Mouse (Mus musculus) monocyte, adult 2 months (primary cell): ENCODE results near the gene Dkkl1.
"Not testable (repeated sequence)": the region's sequence is repeated elsewhere in the genome, so short reads cannot be mapped to it uniquely, and the experiment has no call there.

Experiments used
- DNase-seq, 2 experiments: peaks; one replicate each; pipeline ENCODE4 v3.0.0; 2022; ENCODE audit warnings: low spot score in 2 of 2, low read depth in 1 of 2

The Dkkl1 gene

DNA sequence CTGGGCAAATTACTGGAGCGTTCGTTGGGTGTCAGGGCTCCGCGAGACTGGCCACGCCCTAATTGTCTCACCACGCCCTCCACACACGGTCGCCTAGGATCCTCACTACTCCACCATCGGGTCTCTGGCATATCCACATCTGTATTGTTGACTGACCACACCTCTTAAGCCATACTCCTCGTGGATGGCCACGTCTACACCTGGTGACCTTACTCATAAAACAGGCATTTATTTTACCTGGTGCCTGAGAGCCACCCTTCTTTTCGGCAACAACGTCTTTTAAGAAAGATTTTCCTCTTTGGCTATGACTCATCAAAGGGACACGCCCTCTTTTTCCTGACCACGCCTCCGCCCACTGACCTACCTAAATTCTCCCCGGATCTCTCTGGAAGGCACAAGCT is at the start of gene Dkkl1:
Gene Dkkl1 (minus strand): TSS at position 297 of the 401 bp plus-strand sequence.
- no peak for DNase-seq

DNA sequence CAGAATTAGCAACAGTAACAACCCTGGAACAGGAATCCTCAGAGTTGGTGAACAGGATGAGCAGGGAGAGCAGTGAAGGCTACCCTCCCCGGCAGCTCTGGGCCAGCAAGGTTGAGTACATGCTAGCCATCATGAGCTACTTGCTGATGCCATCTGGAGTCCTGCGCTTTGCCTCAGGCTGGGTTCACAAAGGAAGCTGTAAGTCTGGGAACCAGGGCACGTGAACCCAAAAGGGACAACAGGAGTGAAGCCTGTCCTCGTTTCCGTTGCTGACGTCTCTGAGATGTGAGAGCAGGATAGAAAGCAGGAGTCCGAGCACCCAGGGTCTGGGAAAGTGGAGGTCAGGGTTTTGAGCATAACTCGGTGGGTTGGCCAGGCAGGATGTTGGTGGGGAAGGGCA is 47.3 kb upstream of the Dkkl1 start:
- no peak for DNase-seq

DNA sequence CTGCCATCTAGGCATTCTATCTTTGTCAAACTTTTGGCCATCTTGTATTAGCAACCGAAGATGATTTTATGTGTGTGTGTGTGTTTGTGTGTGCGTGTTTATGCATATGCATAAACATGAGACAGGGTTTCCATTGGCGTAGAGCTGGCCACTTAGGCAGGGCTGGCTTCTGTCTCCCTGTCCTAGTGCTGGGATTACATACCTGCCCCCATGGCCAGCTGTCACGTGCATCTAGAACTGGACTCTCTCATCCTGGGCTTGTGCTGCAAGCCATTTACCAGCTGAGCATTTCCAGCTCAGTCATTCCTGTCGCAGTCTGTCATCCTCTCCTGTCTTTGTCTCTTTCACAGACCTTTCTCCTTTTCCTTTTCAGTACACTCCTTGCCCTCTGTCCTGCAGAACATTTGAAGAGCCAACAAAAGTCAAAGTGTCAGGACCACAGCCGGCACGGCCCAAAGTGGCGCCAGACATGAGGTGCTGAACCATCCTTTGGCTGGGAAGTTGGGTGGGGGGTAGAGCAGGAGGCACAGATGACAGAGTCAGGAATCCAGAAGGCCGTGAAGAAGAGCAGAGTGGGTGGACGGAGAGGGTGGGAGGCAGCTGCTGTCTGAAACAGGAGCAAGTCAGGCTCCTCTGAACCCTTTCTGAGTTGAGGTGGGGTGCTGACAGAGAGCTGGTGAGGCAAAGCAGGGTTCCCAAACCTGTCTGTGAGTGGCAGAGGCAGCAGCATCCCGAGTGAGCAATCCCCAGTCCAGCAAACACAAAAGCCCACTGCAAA is 45.3 kb upstream of the Dkkl1 start:
- DNase-seq: no peak

DNA sequence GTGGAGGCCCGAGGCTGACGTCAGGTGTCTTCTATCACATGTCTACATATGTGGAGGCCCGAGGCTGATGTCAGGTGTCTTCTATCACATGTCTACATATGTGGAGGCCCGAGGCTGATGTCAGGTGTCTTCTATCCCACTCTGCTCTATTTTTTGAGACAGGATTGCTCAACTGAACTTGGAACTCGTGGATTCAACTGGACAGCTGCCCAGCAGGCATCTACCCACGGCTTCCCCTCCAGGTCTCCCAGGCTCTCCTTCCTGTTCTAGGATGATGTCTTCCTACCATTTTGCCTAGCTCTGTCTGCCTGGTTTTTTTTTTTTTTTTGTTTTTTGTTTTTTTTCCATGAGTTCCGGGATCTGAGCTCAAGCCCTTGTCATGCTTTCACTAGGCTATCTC is 43.9 kb upstream of the Dkkl1 start:
- DNase-seq: not testable (repeated sequence)

DNA sequence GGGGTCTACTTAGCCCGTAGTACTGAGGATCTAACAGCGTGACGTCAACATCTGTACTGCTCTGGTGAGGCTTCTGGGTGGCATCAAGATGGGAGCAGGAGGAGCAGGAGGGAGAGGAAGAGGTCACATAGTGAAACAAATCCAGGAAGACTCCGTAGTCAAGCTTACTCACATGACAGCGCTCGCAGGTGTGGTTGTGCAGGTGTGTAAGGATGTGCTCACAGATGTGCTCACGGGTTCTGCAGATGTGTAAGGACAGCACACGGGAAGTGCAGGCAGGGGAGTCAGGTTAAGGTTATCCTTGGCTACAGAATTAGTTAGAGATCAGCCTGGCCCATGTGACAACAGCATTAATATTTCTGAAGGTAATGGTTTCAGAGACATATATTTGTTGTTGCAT is 41.9 kb upstream of the Dkkl1 start:
- no peak for DNase-seq

DNA sequence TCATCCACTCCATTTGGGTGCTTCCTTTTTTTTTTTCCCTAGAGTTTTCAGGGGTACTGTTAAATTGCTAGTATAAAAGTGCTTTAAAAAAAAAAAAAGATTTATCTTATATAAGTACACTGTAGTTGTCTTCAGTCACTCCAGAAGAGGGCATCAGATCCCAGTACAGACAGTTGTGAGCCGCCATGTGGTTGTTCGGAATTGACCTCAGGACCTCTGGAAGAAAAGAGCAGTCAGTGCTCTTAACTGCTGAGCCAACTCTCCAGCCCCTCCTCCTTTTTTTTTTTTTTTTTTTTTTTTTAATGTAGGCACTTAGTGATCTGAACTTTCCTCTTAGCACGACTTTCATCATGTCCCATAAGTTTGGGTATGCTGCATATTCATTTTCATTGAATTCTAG is 35.7 kb upstream of the Dkkl1 start:
- no peak for DNase-seq

DNA sequence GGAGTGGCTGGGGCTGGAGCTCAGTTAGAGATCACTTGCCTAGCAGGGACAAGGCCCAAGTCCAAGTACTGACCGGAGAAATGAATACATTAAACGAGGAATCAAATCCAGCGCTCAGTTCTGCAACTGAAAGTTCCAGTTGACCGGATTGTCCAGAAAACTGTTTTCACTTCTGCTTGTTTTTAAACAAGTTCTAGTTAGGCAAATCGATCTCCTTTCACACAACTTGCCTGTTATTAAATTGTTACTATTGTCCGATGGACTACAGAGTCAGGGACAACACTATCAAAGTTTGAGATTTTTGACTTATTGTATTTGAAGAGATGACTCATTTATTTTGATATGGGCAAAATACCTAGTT is 29.4 kb upstream of the Dkkl1 start:
- DNase-seq: no peak

DNA sequence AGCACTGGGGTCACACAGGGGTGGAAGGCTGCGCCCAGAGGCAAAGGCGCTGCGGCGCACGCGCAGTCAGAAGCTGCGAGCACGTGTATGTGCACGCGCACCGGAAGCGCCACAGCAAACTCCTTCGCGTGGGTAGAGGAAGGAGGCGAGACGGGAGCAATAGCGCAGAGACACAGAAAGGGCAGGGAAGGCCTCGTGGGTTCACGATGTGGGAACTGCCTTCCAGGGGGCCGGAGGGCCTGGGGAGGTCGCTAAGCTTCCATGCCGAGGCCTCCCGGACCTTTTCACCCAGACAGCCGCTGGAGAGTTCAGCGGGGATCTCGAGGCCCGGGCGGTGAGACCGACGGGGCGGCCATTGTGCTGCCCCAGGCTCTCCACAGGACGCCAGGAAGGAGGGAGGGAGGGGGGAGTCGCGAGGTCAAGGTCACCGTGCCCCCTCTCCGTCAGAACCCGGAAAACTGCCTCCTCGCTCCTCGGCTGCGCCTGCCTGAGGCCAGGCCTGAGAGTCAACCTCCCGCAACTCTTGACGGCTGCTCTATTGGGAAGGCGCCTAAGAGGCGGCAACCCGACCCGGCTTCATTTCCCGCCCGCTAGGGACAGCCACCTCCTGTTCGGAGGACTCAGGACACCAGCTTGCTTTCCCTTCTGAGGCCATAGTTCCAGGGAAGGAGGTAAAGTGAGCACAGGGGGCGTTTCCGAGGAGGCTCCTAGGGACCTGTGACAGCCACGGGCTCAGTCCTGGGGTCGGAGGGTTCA is 28.9 kb upstream of the Dkkl1 start, which contains the start of gene Slc6a16:
Gene Slc6a16 (plus strand): TSS at position 453 of the 756 bp plus-strand sequence.
- DNase-seq: no peak

DNA sequence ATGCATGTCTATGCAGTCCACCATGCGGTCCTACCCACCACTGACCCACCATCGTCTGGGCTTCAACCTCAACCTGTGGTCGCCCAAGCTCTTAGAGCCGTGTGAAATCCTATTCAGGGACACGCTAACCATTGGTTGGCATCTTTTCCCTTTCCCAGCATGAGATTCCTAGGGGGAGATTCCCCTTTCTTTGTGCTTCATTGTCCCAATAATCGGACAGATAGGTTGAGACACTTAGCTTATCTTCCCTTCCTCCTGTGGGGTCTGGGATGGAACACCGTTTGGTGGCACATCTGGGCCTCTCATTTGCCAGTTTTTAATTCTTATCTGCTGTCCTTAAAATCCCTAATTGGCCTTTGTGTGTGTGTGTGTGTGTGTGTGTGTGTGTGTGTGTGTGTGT is 28.2 kb upstream of the Dkkl1 start:
- no peak for DNase-seq

DNA sequence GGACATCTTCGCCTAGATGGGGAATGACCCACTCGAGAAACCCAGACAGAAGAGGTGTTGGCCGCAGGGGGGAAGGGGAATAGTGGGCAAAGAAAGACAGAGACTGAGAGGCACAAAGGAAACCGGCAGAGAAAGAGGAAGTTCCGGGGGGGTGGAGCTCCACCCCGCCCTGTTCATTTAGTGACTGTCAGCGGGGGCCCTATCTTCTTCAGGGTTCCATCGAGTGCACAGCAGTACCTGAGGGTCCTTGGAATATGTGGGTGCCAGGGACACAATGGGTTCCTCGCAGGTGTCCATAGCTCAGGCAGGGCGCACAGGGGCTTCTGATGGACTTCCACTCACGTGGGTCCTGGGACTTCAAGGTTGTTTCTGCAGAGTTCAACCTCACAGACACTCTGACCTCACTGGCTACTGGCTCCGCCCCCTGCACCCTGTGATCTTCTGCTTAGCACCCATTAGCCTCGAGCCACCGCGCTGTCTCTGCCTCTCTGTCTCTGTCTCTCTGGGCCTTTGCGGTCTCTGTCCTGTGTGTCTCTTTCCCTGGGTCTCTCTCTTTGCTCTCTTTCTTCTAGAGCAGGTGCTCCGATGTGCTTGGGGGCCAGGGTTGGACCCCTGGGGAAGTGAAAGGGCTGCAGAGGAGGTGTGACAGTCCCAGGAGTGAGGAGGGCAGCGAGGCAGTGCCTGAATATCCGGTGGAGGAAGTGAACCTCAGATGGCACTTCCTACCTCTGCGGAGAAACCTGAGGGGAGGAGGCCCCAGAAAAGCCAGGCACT is 27.0 kb upstream of the Dkkl1 start, which contains the start of gene Cd37:
Gene Cd37 (minus strand): TSS at position 393 of the 774 bp plus-strand sequence.
- DNase-seq: peak; percentile 55 to 81

DNA sequence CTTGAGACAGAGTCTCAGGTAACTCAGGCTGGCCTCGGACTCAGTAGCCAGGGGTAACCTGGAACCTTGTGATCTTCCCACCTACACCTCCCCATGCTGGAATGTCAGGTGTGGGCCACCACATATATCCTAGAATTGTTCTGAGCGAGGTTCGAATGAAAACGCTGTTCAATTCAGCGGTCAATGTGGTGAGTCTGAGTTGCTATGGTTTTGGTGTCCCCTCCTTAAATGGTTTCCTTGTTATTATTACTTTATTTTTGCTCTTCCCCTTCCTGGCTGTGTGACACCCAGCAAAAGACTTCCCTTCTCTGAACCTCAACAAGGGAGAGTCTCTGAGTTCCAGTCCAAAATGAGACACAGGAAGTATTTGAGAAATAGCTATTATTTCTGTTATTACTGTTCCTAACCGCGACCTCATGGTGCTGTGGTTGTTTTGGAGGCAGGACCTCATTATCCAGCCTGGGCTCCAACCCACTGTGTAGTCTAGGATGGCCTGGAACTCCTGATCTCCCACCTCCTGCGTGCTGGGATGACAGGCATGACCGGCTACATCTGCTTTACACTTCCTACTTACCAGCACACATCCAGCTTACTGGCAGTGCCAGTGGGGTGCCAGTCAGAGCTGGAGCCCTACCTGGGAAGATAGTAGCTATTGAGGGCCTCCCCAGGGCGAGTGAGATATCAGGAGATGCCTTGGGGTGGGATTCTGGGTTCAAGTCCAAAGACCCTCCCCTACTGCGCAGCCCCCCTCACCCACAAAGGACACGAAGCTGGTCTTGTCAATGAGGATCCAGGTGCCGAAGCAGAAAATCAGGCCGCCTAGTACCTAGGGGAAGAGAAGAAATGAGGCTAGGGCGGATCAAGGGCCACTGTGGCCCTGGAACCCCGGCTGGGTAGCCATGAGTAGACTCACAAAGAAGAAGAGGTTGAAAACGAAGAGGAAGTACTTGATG is 26.1 kb upstream of the Dkkl1 start:
- DNase-seq: peak; percentile 33 to 42

DNA sequence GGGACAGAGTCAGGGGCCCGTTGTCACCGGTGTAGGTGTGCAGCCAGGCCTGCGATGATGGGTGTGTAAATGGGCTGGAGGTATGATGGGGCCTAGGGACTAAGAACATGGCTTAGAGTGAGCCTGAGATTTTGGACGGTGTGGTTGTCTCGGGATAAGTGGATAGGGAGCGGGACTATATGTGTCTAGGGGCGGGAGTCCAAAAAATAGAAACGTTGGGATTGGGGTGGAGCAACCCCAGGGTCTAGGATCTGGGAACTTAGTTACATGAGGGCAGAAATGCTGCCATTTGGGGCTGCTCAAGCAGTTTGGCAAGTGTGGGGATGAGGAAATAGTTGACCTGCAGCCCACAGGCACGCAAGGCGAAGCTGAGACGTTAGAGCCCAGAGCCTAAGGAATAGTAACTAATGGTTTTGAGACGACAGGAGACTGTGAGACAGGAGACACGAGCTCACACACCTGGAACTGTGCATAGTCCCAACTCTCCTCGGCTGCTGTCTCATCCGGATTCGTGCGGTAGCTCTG is 23.8 kb upstream of the Dkkl1 start:
- no peak for DNase-seq

DNA sequence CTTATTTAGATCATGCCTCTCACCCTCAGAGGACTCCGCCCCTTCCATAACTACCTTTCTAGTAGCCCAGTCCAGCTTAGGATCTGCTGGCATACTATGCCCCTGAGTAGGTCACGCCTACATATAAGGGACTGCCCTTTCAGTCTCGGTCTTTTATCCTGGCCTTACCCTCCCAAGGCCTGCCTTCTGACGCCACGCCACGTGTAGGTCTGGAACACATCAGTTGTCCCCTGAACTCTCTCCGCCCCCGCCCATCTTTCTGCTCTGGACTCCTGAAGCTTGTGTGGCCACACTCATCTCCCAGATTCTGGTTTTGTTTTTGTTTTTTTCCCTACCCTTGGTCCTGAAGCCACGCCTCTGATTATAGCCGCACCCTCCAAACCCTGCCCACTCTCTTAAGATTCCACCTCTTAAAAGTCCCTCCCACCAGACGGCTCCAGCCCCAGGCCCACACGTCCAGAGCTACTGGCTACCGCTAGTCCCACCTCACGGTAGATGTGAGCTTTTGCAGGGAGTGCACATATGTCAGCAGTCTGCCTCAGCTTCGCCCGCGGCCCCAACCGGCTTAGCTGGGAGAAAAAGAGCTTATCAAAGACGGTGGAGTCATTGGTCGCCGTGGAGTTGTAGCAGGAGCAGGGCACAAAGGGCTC is 23.1 kb upstream of the Dkkl1 start:
- DNase-seq: no peak

DNA sequence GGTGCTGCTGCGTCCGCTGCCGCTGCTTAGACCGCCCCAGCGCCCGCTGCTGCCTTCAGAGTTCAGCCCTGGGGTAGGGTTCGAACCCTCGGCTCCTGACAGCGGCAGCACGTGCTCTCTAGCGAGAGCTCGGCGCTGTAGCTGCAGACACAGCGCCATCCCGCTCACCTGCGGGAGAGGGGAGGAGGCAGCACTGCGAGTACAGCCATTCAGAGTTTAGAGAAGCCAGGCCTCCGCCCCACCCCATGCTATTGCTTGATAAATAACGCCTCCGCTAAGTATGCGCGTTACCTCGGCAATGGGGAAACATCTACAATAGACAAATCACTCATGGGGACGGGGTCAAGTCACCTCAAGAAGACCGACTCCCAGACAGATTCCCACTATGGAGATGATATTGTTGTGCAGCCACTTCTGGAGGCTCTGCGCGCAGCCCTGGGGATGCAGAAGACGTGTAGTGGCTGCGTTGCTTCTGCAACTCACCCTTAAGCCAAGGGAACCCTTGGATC is 22.4 kb upstream of the Dkkl1 start:
- DNase-seq: no peak

DNA sequence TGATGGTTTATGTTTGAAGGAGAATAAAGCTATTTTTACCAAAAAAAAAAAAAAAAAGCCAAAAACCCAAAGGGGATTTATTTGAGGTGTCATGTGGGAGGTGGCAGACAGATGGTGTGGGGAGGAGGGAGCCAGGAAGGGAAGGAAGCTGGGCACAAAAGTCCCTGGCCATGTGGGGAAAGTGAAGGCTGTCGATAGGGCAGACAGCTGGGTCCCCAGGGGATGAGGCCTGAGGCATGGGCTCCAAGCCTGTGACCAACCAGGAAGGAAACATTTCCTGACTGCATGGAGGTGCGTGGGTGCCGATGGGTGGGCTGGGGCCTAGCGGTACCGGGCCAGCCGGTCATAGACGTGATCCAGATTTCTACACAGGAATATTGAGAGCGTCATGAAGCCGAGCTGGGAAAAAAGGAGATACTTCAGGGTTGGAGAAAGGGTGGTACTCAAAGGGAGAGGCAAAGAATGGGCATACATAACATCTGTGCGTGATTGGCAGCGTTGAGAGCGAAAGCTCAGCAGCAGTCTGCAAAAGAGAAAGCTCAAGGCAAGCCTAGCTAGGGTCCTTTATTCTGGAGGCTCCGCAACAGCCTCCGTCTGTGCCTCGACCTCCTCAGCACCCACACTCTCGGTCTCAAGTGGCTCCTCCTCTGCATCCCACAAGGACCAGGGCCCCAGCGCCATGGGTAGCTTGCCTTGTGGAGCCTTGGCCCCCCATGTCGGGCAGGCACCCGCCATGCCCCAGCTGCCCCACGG is 21.8 kb upstream of the Dkkl1 start:
- DNase-seq: no peak

DNA sequence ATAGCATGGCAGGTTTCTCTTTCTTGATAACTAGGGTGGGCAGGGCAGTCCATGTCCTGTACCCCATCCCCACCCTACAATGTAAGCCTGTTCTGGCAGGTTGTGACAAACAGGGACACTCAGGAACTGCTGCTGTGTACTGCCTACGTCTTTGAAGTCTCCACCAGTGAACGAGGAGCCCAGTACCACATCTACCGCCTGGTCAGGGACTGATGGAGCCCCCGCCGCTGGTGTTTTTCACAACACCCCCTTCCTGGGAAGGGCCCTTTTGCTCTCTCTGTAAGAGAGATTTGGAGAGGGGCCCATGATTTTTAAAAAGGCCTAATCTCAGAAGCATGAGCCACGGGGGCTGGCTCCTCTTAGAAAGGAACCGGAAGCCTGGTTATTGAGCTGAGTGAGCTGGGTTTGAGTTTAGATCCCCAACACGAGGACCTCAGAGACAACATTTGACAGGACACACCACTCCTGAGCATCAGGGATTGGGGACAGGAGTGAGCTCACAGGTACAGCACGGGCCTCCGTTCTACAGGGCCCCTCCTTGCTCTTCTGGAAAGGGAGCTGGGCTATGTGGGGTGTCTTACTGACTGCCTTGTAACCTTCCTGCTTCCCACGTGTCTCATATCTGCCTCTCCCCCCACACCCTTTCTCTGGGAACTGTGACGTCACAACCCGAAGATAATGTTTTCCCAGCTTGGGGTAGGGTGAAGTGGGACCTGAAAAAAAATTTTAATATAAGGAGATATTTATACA is 20.9 kb upstream of the Dkkl1 start:
- DNase-seq: no peak

DNA sequence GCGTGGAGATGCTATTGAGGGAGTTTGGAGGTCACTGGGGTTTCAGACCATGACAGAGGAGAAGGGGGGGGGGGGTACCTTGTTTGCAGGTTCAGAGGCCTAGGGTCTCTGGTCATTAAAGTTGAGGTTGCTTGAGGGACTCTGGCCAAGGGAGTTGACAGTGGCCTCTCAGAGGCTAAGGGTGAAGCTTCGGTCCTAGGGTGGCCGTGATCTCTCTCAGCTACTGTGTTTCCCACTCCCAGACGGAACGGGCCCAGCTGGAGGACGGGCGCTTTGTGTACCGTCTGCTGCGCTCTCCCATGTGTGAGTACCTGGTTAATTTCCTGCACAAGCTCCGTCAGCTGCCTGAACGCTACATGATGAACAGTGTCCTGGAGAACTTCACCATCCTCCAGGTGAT is 20.0 kb upstream of the Dkkl1 start:
- DNase-seq: no peak

DNA sequence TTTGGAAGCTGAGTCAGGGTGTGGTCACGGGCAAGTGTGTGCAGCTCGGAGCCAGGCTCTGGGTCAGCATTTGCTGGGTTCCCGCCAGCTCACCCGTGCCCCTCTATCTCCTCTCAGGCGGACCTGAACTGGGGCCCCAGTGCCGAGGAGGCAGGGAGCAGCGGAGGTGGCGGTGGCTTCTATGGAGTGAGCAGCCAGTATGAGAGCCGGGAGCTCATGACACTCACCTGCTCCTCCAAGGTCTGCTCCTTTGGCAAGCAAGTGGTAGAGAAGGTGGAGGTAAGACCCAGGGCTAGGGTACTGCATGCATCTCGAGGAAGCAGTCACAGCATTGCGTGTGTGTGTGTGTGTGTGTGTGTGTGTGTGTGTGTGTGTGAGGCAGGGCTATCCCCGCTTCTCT is 19.2 kb upstream of the Dkkl1 start:
- DNase-seq: no peak
